Mouse (Mus musculus) G1E (cell line): Measurements from ENCODE around the gene Rassf8.

Experiments used
- CTCF ChIP-seq: IDR thresholded peaks from 2 replicates; pipeline ENCODE4 v1.5.1; 2012; ENCODE audit warnings: low read depth, low read length, inconsistent platforms, mixed read lengths
- GATA1 ChIP-seq: IDR thresholded peaks from 2 replicates; pipeline ENCODE4 v1.6.1; 2012; ENCODE audit warnings: borderline replicate concordance, low read length, inconsistent platforms, mixed read lengths
- POLR2AphosphoS5 ChIP-seq: IDR thresholded peaks from 2 replicates; pipeline ENCODE4 v1.6.1; 2012; ENCODE audit warnings: low read depth, low read length, inconsistent platforms; ENCODE audit not compliant: insufficient replicate concordance
- TAL1 ChIP-seq: conservative IDR thresholded peaks from 2 replicates; pipeline ENCODE4 v1.6.1; 2012; ENCODE audit warnings: low read depth, low read length, inconsistent platforms, mixed read lengths

DNA sequence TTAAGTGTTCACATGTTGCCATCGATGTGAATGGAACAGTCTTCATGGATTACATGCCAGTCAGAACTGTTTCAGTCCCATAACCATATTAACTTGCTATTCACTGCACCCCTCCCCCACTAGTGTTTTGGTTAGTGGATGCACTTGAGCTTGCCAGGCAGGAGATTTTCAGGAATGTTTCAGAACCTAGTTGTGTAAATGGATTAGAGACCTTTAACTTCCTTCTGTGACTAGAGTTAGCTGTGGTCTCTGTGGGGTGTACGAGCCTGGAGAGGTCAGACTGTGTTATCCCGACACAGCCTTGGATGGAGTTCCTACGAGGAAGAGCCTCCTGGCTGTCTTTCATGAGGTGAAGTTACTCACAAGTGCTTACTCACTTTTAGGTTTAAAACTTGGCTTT lies 29.7 kb downstream of the Rassf8 start:
- TF ChIP-seq GATA1 (no peak), CTCF (no peak), POLR2AphosphoS5 (no peak), TAL1 (no peak)
